Mouse (Mus musculus): Measurements from ENCODE around the gene Aars2. TPM values are rescaled to one million over a fixed set of nuclear protein-coding genes. Genes with fewer than 3 reads are reported as not detected.

Gene Aars2
- polyA plus RNA-seq, 1 experiment, result 10.5 TPM

DNA sequence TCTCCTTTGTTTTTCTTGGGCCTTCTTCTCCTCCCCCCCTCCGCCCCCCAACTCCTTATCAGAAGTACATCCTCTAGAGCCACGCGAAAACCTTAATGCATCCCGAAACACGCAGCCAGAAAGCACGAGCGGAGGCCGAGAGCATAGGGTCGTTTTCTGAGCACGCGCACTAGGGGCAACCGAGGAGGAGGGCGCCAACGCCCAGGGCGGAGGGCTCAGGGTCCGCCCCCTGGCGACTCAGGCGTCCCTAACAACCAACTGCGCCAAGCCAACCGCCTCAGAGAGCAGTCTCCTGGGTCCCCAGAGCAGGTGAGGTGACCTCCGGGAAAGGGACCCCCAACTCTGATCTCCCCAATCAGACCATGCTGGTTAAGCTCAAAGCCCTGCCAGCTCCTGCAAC, 16.6 kb downstream of the Aars2 start, which contains the start of gene Tcte1:
Tcte1 (plus strand) TSS at position 172 of the 400 bp plus-strand sequence.
- peaks cover 6% of the 10 kb centered on the region for H3K27me3 ChIP-seq (ENCODE audit: control insufficient read depth, insufficient read depth, low read length)
- H3K36me3 ChIP-seq (ENCODE audit: control insufficient read depth, insufficient read depth, low read length), result no peaks in the 10 kb centered on the region; the same call in 1 of the 2 replicates
- H3K4me1 ChIP-seq (ENCODE audit: control insufficient read depth, insufficient read depth, insufficient read length, low read length), result no peaks in the 10 kb centered on the region
- no peak within 1 kb of the TSS for H3K27ac ChIP-seq (ENCODE audit: insufficient read depth, low read depth, low read length)
- no peak for TF ChIP-seq POLR2A (IDR thresholded peaks at IDR 0.05; ENCODE audit: low read depth, low read length)
- TF ChIP-seq CTCF (IDR thresholded peaks at IDR 0.05; ENCODE audit: extremely low read depth, insufficient read length, insufficient replicate concordance, low read depth, low read length), result no peak
- no peak within 1 kb of the TSS for H3K4me3 ChIP-seq (ENCODE audit: low read depth, low read length)
- WGBS, result 4% methylated on average over 21 of the region's 21 CpGs

DNA sequence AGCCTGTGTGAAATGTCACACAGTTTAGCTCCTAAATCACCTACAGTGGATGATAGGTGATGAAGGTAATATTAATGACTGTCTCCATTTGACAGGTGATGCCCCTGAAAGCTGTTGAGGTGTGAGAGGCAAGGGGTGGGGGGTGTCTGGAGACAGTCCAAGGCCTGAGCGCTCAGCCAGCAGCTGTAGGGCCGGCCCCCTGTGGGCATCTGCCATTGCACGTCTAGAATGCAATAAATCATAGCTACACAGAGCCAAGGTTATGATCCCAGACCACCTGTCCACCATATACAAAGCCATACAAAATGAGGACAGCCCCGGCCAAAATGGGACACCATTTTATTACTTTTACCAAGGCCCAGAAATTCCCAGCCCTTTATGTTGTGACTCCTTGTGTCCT, 18.3 kb downstream of the Aars2 start:
- 61% methylated on average over 4 of the region's 4 CpGs for WGBS
- Histone ChIP-seq H3K27me3 (ENCODE audit: control insufficient read depth, insufficient read depth, low read length) (peaks cover 6% of the 10 kb centered on the region), H3K4me1 (ENCODE audit: control insufficient read depth, insufficient read depth, insufficient read length, low read length) (no peaks in the 10 kb centered on the region), H3K4me3 (ENCODE audit: low read depth, low read length) (no peak overlapping the region), H3K36me3 (ENCODE audit: control insufficient read depth, insufficient read depth, low read length) (no peaks in the 10 kb centered on the region), H3K27ac (ENCODE audit: insufficient read depth, low read depth, low read length) (no peak overlapping the region)
- TF ChIP-seq POLR2A (IDR thresholded peaks at IDR 0.05; ENCODE audit: low read depth, low read length) (no peak), CTCF (IDR thresholded peaks at IDR 0.05; ENCODE audit: extremely low read depth, insufficient read length, insufficient replicate concordance, low read depth, low read length) (no peak)

GRCm38 (mm10) chr17:45526571-45526970, 19.9 kb downstream of the Aars2 start:
- H3K36me3 ChIP-seq (ENCODE audit: control insufficient read depth, insufficient read depth, low read length), result no peaks in the 10 kb centered on the region
- H3K27ac ChIP-seq (ENCODE audit: insufficient read depth, low read depth, low read length), result no peak overlapping the region
- TF ChIP-seq POLR2A (IDR thresholded peaks at IDR 0.05; ENCODE audit: low read depth, low read length) (no peak), CTCF (IDR thresholded peaks at IDR 0.05; ENCODE audit: extremely low read depth, insufficient read length, insufficient replicate concordance, low read depth, low read length) (no peak)
- no peak overlapping the region for H3K4me3 ChIP-seq (ENCODE audit: low read depth, low read length)
- WGBS, result 23% methylated on average over 5 of the region's 5 CpGs
- no peaks in the 10 kb centered on the region for H3K4me1 ChIP-seq (ENCODE audit: control insufficient read depth, insufficient read depth, insufficient read length, low read length)
- peaks cover 13% of the 10 kb centered on the region for H3K27me3 ChIP-seq (ENCODE audit: control insufficient read depth, insufficient read depth, low read length)

GRCm38 (mm10) chr17:45530346-45530782, 23.7 kb downstream of the Aars2 start:
- H3K27me3 ChIP-seq (ENCODE audit: control insufficient read depth, insufficient read depth, low read length), result peaks cover 7% of the 10 kb centered on the region; the same call in 1 of the 2 replicates
- H3K36me3 ChIP-seq (ENCODE audit: control insufficient read depth, insufficient read depth, low read length), result no peaks in the 10 kb centered on the region
- no peaks in the 10 kb centered on the region for H3K4me1 ChIP-seq (ENCODE audit: control insufficient read depth, insufficient read depth, insufficient read length, low read length)
- 37% methylated on average over 13 of the region's 13 CpGs for WGBS
- TF ChIP-seq POLR2A (IDR thresholded peaks at IDR 0.05; ENCODE audit: low read depth, low read length), result no peak
- no peak for TF ChIP-seq CTCF (IDR thresholded peaks at IDR 0.05; ENCODE audit: extremely low read depth, insufficient read length, insufficient replicate concordance, low read depth, low read length)
- H3K27ac ChIP-seq (ENCODE audit: insufficient read depth, low read depth, low read length), result no peak overlapping the region
- H3K4me3 ChIP-seq (ENCODE audit: low read depth, low read length), result no peak overlapping the region

DNA sequence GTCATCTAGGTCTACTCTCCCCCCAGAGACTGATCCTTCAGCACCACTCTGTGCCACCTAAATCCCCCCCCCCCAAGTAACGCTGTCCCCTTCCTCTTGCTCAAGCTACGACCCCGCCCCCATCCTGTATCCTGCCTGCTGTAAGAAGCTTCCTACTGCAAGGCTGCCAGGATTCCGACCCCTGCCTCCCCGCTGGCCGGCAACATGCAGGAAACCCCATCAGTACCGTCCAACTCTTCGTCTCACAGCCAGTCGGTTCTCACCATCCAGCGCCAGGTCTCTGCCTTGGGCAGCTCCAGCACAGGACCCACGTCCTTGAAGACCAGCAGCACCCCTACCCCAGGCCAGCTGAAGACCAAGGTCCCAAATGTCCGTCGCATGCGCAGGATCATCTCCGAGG, 26.3 kb downstream of the Aars2 start:
- Histone ChIP-seq H3K4me3 (ENCODE audit: low read depth, low read length) (no peak overlapping the region), H3K27me3 (ENCODE audit: control insufficient read depth, insufficient read depth, low read length) (peaks cover 10% of the 10 kb centered on the region; the same call in 1 of the 2 replicates), H3K4me1 (ENCODE audit: control insufficient read depth, insufficient read depth, insufficient read length, low read length) (no peaks in the 10 kb centered on the region), H3K36me3 (ENCODE audit: control insufficient read depth, insufficient read depth, low read length) (no peaks in the 10 kb centered on the region), H3K27ac (ENCODE audit: insufficient read depth, low read depth, low read length) (no peak overlapping the region)
- WGBS, result 54% methylated on average over 15 of the region's 15 CpGs
- TF ChIP-seq CTCF (IDR thresholded peaks at IDR 0.05; ENCODE audit: extremely low read depth, insufficient read length, insufficient replicate concordance, low read depth, low read length), result no peak
- TF ChIP-seq POLR2A (IDR thresholded peaks at IDR 0.05; ENCODE audit: low read depth, low read length), result no peak

GRCm38 (mm10) chr17:45536264-45536663, 29.6 kb downstream of the Aars2 start:
- TF ChIP-seq CTCF (IDR thresholded peaks at IDR 0.05; ENCODE audit: extremely low read depth, insufficient read length, insufficient replicate concordance, low read depth, low read length) (no peak), POLR2A (IDR thresholded peaks at IDR 0.05; ENCODE audit: low read depth, low read length) (no peak)
- no peak overlapping the region for H3K4me3 ChIP-seq (ENCODE audit: low read depth, low read length)
- 0 out of 2 replicates have a peak, but pooled peaks cover 3% of the 10 kb centered on the region for H3K27me3 ChIP-seq (ENCODE audit: control insufficient read depth, insufficient read depth, low read length)
- no peak overlapping the region for H3K27ac ChIP-seq (ENCODE audit: insufficient read depth, low read depth, low read length)
- H3K4me1 ChIP-seq (ENCODE audit: control insufficient read depth, insufficient read depth, insufficient read length, low read length), result no peaks in the 10 kb centered on the region
- H3K36me3 ChIP-seq (ENCODE audit: control insufficient read depth, insufficient read depth, low read length), result no peaks in the 10 kb centered on the region
- 14% methylated on average over 5 of the region's 5 CpGs for WGBS

DNA sequence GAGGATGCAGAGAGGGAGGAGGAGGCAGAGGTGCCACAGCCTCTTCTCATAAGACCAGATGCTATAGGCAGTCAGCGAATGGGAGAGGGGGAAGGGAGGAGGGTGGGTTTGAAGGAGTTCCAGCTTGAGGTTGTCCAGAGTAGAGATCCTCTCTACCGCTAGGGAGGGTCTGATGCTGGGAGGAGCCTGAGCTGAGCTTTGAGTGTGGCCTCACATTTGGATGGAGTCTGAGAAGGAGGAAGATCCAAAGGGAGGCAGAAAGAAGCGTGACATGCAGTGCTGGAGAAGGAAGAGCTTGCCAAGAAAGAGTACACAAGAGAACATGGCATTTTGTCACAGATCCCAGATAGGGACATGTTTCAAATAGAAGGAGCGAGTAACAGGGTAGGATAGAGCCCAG, 31.8 kb downstream of the Aars2 start:
- TF ChIP-seq CTCF (IDR thresholded peaks at IDR 0.05; ENCODE audit: extremely low read depth, insufficient read length, insufficient replicate concordance, low read depth, low read length) (no peak), POLR2A (IDR thresholded peaks at IDR 0.05; ENCODE audit: low read depth, low read length) (no peak)
- peaks cover 8% of the 10 kb centered on the region; the same call in 1 of the 2 replicates for H3K27me3 ChIP-seq (ENCODE audit: control insufficient read depth, insufficient read depth, low read length)
- no peak overlapping the region for H3K27ac ChIP-seq (ENCODE audit: insufficient read depth, low read depth, low read length)
- H3K36me3 ChIP-seq (ENCODE audit: control insufficient read depth, insufficient read depth, low read length), result no peaks in the 10 kb centered on the region
- no peak overlapping the region for H3K4me3 ChIP-seq (ENCODE audit: low read depth, low read length)
- 53% methylated on average over 4 of the region's 4 CpGs for whole genome bisulfite sequencing
- no peaks in the 10 kb centered on the region for H3K4me1 ChIP-seq (ENCODE audit: control insufficient read depth, insufficient read depth, insufficient read length, low read length)

Data from small intestine, adult 2 months (tissue).